Mouse (Mus musculus) cerebellum, postnatal 25 days (tissue): ENCODE results near the gene Spen.

Source experiments
- DNase-seq, 2 experiments: peaks; one replicate each; pipeline ENCODE4 v3.0.0; 2021; ENCODE audit warnings: mixed read lengths in 2 of 2

Spen gene

DNA sequence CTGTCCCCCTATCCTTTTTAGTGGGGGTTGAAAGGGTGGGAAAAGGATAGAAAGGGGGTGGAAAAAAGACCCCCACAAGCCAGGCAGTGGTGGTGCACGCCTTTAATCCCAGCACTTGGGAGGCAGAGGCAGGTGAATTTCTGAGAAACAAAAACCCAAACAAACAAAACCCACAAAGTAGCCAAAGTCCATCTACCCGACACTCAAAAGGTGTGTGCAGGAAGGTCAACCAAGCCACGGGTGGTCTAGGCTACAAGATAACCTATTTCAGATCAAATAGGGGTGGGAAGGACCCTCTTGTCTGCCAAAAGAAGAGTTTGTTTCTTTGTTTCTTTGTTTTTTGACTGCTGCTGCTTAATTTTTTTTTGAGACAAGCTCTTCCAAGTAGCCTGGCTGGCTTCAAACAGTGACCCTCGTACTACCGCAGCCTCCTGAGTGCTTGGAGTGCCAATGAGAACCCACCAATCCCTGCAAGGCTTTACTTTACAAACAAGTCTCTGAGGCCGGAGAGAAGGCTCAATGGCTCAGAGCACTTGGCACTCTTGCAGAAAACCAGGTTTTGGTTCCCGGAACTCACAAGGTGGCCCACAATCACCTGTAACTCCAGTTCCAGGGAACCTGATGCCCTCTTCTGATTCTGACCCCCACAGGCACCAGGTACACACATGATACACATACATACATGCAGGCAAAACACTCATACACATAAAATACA, 11.3 kb downstream of the Spen start:
- DNase-seq = no peak

DNA sequence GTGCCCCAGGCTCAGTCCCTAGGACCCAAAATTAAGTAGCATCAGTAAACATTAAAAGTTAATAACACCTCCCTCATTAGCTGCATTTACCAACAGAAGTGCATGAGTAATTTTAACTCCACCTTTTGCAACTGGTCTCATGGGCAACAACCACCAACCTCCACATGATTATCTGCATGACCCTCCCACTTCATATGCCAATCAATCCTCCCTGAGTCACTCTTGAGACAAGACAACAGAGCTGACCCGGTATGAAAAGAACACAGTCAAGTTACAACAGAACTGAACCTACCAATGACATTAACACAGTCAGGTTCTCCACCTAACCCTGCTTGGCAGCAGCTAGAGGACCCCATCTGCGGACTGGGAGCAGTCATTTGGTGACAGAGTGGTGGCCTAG, 12.5 kb downstream of the Spen start:
- DNase-seq = no peak

DNA sequence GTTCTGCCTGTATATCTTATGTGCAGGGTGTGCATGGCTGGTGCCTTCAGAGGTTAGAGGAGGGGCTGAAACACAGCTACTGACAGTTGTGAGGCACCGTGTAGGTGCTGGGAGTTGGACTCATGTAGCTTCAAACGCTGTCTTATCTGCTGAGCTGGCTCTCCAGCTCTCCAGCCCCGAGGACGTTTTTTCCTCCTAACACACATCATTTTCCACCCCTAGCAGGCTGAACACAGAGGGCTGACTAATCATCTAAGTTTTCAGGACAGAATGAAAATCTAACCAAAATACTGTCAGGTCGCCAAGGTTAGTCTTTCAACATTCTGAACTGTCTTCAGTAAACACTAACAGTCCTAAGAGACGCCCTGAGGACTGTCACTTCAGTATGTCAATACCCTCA, 13.7 kb downstream of the Spen start:
- DNase-seq = no peak

- no peak for DNase-seq
Measured at GRCm38 (mm10) chr4:141523128-141523527, 15.3 kb downstream of the Spen start.

DNA sequence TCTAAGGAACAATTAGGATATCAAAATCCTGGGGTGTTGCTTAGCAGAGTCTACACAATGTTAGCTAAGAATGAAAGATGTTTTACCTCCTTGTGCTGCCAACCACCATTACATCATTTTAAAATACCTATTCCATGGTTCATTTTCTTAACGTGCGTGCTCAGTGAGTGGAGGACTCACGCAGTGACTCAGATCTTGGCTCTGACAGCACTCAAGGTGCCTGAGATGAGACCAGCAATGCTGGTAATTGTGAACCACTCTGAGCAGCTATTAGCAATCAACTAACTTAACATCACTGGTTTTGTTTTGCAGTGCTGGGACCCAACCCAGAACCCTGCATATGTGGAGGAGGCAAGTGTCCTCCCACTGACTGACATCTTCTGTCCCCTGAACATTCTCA, 20.0 kb downstream of the Spen start:
- DNase-seq = no peak

DNA sequence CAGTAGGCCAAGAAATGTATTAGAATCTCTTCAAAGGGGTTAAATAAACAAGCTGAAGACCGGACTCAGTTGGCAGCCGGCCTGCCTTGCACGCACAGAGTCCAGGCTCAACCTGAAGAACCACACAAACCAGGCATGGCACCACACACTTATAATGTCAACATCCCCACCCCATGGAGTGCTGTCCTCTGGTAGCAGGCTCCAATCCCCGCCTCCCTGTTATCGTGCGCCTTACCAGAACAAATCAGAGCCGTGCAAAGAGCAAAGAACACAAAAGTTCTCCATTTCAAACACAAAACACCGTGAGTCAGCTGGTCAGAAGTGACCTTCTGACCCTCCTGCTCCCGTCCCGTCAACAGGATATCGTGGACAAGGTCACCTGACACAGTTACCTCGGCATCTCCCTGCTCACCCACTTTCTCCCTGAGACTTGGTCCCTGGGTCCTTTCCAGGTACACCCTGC, 24.2 kb downstream of the Spen start:
- DNase-seq = peak in 1 of 2 experiments; percentile 34

GRCm38 (mm10) chr4:141512145-141512544, 26.3 kb downstream of the Spen start:
- no peak for DNase-seq

GRCm38 (mm10) chr4:141510457-141510856, 27.9 kb downstream of the Spen start:
- no peak for DNase-seq

GRCm38 (mm10) chr4:141506893-141507292, 31.5 kb downstream of the Spen start:
- peak in 1 of 2 experiments; percentile 50 for DNase-seq

DNA sequence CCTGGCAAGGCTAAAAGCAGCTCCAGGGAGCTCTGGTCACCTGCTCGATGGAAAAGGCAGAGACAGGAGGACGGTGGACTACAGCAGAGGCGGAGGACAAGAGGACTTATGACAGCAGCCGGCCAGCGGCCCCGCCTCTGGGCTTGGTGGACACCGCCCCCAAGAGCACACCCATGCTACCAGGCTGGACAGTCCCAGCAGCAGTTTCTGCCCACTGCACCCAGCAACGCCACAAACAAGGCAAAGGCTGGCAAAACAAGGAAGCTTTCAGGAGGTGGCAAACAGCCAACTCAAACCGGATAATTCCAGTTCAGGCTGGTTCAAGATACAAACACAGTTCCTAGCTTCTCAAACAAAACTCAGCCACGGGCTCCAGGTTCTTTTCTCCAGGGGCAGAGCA, 32.0 kb downstream of the Spen start:
- peak; percentile 71 to 73 for DNase-seq

DNA sequence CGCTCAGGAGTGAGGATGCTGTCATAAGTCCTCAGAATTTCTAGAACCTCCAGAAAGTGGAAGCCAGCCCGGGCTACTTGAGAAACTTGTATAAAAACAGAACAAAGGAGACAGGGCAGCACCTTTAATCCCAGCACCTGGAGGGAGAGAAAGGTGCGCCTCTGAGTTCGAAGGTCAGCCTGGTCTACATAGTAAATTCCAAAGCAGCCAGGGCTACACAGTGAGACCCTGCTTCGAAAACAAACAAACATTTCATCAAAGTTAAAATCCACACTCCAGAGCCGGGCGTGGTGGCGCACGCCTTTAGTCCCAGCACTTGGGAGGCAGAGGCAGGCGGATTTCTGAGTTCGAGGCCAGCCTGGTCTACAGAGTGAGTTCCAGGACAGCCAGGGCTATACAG, 32.6 kb downstream of the Spen start:
- no peak for DNase-seq

DNA sequence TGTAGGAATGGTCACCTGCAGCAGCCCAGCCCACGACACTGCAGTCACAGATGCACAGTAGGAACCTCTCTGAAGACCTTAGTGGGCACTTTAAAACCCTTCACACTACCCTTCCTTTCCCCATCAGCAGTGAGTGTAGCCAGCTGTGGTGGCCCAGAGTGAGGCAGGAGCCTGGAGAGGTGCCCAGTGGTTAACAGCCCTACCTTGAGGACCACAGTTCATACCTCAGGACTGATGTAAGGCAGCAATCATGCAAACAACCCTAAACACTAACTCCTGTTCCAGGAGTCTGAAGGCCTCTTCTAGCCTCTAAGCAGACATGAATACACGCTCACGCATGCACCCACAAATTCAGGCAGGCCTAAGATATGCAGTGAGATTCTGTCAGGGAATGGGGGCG, 33.9 kb downstream of the Spen start:
- DNase-seq = no peak

DNA sequence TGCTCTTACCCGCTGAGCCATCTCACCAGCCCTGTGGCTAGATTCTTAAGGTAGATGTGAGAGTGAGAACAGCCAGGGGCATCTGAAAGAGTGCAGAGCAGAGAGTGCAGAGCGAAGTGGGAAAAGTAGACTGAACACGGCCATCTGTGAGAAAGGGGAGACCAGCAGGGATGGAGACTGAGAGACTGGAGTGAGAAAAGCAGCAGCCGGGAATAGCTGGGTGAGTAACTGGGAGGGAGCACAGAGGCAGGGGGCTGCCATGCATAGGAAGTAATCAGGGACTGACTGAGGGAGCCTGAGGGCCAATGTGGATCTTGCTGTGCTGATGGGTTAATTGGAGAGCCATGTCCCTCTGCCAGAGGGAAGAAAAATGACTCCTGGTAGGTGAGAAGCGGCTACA, 35.7 kb downstream of the Spen start:
- no peak for DNase-seq

DNA sequence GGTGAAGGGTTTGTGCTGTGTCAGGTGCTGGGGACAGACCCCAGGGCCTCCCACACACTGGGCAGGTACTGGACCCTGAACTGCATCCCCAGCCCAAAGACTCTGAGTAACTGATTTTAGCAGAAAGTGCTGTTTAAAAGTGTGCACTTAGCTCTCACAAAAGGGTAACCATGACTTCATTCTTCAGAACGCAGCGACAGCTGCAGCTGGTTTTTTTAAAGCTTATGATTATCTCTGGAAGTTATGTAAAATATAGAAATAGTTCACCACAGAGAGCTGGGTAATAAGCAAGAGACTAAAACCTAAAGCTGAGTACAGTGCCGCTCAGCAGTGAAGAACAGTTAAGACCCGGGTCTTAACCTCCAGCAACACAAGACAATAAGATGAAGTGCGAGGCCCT, 37.3 kb downstream of the Spen start:
- no peak for DNase-seq

GRCm38 (mm10) chr4:141500637-141501036, 37.8 kb downstream of the Spen start:
- DNase-seq = no peak

- peak in 1 of 2 experiments; percentile 32 for DNase-seq
Measured at GRCm38 (mm10) chr4:141488670-141489069, 49.7 kb downstream of the Spen start.

DNA sequence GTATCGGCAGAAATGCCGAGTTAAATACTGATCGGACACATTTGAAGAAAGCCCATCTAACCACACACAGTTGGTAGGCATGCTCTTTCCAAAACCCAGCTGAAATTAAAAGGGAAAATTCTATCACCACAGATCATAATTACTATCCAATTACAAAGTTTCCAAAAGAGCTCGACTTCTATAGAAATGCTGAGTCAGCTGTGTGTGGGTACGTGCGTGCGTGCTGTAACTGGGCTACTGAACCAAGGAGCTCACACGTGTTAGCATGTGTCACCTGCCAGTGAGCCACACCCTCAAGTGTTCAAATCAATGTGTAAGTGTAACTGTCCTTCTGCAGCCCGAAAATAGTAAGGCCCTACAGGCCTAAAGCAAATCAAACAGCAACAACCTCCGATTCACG, 50.8 kb downstream of the Spen start:
- no peak for DNase-seq

DNA sequence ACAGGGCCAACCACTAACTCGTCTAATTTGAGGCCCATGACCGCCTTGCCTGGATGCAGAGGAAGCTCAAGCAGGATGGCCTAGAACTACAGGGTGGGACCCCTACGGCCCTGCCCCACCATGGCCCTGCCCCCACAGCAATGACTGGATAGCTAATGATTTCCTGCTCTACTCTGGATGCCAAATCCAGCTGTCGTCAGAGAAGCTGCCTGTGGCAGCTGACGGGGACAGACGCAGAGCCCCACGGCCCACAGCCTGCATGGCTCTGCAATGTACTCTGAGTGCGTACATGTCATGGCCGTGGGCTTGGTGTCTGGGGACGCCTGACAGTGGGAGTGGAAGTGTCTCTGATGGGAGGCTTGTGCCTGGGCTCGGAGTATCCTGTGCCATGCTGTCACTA, 54.3 kb downstream of the Spen start:
- DNase-seq = no peak

DNA sequence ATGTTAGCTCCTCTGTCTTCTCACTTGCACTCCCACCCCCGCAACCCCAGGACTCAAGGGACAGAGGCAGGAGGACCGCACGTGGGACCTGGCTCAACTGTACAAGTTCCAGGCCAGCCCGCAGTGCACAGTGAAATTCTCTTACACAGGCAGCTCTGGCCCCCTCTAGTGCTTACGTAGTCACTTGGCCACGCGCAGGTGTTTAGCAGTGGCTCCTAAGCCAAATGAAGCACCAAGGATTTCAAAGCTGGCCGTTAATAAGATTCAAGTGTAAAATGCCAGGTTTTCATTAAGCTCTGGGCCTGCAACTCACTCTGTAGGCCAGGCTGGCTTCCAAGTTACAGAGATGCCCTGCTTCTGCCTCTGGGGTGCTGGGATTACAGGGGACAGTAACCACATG, 59.0 kb downstream of the Spen start:
- peak; percentile 65 to 70 for DNase-seq

DNA sequence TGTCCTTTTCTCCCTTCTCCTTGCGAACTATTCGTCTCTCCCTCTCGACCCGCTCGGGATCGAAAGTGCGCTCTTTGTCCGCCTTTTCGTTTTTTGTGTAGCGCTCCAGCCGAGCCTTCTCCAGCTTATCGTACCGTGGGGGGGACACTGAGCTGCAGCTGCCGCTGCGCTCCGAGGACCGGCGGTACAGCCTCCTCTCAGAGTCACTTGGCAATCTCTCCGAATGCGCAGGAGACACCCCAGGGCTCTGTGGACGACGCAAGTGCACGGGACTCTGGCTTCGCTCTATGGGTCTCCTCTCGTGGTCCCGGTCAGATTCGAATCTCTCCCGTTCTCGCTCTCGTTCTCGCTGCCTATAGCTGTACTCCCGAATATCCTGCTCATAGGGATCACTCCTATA, 59.6 kb downstream of the Spen start:
- DNase-seq = peak; percentile 54 to 61

GRCm38 (mm10) chr4:141478225-141478624, 60.2 kb downstream of the Spen start:
- DNase-seq = peak in 1 of 2 experiments; percentile 78

DNA sequence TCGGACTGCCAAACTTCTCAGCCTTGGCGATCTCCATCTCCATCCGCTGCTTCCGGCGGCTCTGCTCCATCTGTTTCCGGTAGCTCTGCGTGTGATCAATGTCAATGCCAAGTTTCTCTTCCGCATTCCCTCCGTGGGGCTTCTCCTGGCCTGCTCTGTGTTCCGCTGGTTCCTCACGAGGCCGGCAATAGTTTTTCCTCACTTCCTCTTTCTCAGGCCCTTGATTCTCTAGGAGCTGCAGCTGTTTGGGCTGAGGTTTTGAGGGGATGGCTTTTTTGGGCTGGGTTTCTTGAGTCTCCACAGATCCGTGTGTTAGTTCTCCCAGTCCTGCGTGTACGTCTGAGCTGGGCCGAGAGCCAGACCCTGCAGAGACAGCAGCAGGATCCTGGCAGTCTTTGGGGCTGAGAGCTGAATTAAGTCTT, 60.7 kb downstream of the Spen start:
- DNase-seq = peak; percentile 95 to 97

GRCm38 (mm10) chr4:141474431-141474830, 64.0 kb downstream of the Spen start:
- DNase-seq = peak; percentile 37 to 46

GRCm38 (mm10) chr4:141472641-141473321, 65.6 kb downstream of the Spen start:
- DNase-seq = peak in 1 of 2 experiments; percentile 23
